Mouse (Mus musculus): ENCODE results near the gene Pomt1. TPM values are rescaled to one million over a fixed set of nuclear protein-coding genes. Genes with fewer than 3 reads are reported as not detected.

The Pomt1 gene
- total and polyA plus RNA-seq, 3 experiments: 32.5 to 49.6 (median 40.4) TPM

DNA sequence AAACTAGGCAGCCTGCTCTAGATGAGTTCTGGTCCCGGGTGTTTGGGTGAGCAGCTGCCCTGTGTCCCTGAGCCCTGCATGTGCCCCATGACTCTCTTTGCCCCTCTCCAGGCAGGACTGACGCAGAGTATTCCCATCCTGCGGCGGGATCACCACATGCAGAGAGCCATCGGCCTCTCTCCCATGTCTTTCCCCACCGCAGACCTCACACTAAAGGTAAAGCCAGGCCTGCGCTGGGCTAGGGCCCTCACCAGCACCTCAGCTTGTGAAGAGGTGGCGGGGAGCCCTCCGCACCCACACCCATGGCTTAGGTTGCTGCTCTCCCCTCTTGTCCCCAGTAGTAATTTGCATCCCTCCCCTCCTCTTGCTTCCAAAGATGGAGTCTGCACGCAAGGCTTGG, 15.4 kb upstream of the Pomt1 start:
- no peak for DNase-seq

GRCm38 (mm10) chr2:32221577-32221976, 14.8 kb upstream of the Pomt1 start:
- no peak for DNase-seq

GRCm38 (mm10) chr2:32222057-32222456, 14.3 kb upstream of the Pomt1 start:
- no peak for DNase-seq

DNA sequence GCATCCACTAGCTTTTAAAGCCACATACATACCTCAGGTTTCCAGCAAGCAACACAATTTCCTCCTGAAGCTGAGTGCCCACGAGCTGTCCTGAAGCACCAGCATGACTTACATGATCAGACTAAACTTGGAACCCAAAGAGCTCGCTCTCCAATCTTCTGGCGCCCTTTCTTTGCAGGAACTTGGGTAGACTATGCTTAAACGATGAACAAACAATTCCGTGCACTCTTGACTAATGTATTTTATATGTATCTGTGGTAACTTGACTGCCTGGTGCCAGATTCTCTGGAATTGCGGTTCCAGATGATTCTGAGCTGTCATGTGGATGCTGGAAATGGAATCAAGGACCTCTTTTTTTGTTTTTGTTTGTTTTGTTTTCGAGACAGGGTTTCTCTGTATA, 957 bp upstream of the Pomt1 start:
- DNase-seq: no peak

DNA sequence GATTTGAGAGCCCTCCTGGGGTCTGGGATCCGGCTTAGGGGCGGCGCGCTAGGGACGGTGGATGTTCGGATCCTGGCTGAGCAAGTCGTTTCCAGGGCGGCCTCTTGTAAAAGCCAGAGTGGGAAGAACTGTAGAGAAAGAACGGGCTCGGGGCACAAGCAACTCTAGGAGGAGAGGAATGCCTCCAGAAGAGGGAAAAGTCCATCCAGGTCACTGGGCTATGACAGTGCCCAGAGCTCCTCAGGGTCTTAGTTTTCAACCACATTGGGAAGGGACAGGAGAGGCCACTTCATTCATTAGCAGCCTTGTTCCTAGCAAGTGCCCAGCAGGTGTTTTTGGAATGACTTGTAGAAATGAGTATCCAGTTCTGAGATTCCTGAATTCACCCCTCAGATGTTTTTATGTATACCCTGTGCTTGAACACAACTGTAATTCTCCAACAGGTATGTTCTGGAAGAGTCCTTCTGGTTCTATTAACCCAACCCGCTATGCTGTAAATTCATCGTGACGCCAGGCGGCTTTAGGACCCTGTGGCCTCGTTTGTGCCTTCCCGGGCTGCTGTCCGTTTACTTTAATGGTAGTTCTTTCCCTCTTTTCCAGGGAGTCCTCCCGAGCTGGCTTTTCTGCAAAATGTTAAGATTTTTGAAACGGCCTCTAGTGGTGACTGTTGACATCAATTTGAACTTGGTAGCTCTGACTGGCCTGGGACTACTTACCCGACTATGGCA, 534 bp downstream of the Pomt1 start:
- DNase-seq: peak; percentile 72

- no peak for DNase-seq
These were observed 1.2 kb downstream of the Pomt1 start for GRCm38 (mm10) chr2:32237571-32237970.

DNA sequence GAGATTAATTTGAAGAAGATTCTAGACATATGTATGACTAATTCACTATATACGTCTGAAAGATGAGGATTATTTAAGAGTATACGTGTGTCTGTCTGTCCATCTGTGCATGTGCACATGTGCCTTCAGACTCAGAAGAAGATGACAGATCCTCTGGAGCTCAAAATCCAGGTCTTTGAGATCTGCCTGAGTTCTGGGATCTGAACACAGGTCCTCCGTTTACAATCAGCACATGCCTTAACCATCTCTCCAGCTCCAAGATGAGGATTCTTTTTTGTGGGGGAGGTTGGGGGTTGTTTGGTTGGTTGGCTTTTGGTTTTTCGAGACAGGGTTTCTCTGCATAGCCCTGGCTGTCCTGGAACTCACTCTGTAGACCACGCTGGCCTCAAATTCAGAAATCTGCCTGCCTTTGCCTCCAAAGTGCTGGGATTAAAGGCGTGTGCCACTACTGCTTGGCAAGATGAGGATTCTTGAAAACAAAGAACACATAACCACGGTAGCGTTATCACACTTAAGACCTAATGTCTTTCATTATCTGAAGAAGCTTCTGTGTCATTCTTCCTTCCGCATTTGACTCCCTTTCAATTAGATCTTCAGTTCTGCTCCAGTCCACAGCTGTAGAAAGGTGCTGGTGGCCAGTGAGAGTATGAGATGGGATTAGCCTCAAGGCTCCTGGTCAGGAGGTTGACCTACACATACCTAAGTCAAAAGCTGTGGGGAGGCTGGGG, 2.5 kb downstream of the Pomt1 start:
- no peak for DNase-seq

DNA sequence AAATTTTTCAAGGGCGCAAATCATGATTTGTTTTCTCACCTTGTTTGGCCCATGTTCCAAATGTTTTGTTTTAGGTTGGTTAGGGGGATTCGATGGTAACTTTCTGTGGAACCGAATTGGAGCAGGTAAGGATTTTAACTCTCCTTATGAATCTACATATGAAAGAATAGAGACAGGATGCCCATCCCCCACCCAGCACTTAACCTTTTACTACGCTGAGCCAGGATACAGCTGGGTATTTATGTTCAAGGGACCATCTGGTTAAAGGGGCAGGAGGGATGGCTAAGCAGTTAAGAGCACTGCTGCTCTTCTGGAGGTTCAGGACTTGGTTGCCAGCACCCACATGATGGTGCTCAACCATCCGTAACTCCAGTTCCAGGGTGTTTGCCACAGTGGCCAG, 4.2 kb downstream of the Pomt1 start:
- DNase-seq: no peak

- no peak for DNase-seq
These were observed 6.6 kb downstream of the Pomt1 start for GRCm38 (mm10) chr2:32242986-32243385.

- peak; percentile 61 for DNase-seq
These were observed 10.4 kb downstream of the Pomt1 start for GRCm38 (mm10) chr2:32246741-32247140.

DNA sequence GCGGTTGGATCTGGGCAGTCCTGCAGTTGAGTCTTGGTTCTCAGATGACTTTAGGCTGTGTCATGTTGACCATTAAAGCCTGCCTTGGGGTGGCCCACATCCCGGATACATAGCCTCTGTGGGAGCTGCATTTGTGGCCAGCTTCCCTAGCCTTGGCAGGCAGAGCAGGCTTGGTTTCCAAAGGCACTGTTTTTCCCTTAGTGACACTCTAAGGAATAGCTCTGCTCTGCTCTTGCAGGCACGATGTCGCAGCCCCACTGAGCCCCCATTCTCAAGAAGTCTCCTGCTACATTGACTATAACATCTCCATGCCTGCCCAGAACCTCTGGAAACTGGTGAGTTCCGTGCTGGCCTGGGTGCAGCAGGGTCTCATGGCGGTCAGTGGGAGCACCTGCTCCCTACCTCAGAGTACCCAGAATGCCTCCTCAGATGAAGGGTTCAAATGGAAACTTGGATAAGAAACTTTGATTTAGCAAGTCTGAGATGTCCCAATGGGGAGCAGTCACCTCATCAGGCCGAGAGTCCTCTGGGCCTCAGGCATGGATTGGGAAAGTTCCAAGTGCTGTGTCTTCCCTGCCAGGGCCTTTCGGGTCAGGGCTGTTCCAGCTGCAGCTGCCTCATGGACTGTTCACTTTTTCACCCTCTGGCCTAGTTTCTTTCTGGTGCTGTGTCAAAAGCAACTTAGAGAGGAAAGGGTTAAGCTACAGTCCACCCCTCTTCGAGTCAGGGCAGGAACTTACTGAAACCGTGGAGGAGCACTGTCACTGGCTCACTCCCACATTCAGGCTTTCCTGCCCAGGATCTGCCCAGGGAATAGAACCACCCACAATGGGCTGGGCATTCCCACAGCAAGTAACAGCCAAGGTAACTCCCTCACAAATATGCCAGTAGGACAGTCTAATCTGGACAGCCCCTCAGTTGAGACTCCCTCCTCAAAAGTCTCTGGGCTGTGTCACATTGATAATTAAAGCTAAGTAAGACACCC, 12.3 kb downstream of the Pomt1 start:
- DNase-seq: peak; percentile 84

DNA sequence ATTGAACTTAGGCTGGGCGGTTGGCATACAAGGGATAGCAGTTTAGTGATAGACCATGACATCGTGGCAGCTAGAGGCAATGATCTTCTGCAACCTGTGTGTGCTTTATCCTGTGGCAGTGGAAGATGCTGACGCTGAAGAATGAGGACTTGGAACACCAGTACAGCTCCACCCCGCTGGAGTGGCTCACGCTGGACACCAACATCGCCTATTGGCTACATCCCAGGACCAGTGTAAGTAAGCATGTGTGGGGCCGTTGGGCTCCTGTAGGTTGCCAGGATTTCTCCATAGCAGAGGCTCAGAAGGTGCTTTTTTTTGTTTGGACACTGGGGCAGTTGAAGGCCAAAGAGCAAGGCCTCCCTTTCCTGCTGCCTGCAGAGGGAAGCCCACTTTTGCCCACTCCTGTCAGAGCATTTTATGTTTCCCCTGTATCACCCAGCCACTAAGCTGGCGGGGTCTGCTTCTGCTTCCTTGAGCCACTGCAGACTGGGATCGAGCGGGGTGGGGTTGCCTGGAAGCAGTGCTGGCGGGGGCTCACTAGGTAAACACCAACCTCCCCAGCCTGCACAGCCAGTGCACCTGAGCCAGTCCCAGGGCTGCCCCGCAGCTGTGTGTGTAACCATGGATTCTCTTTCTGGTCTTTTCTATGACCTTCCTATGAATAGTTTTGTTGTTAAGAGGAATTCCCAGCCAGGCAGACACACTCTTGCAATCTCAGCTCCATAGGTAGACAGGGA, 15.6 kb downstream of the Pomt1 start:
- DNase-seq: peak; percentile 54

GRCm38 (mm10) chr2:32252658-32253057, 16.3 kb downstream of the Pomt1 start:
- DNase-seq: no peak

- no peak for DNase-seq
These were observed 17.0 kb downstream of the Pomt1 start for GRCm38 (mm10) chr2:32253352-32253751.

DNA sequence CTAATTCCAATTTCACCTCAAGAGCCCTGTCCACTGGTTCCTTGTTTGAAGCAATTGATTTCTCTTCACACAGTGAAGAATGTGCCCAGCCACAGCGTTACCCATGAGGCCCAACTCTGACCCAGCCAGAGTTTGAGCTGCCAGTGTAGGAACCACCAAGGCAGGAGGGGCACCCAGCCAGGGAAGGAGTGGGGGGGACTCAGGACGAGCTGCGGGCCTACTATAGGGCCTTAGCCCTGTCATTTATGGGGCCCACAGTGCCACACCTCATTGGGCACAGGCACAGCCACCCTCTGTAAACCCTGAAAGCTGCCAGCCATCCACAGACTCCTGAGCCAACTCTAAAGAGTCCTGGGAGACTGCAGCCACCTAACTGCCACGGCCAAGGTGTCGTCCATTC, 18.2 kb downstream of the Pomt1 start:
- DNase-seq: no peak

DNA sequence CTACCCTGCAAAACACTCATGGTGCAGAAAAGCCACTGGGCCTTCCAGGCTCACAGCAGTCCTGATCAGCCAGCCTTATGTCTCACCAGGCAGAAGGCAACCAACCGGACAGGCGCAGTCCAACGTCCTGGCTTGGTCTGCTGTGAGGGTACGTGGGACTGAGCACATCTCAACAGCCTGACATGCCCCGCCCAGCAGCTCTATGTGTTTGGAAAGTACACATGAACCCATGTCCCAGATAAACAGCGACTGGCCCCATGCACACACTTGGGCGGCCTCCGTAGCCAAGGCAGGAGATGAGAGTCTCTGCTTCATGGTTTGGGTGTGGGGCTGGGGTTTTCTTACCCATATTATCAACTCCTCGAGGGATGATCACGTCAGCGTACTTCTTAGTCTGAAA, 19.9 kb downstream of the Pomt1 start:
- no peak for DNase-seq

DNA sequence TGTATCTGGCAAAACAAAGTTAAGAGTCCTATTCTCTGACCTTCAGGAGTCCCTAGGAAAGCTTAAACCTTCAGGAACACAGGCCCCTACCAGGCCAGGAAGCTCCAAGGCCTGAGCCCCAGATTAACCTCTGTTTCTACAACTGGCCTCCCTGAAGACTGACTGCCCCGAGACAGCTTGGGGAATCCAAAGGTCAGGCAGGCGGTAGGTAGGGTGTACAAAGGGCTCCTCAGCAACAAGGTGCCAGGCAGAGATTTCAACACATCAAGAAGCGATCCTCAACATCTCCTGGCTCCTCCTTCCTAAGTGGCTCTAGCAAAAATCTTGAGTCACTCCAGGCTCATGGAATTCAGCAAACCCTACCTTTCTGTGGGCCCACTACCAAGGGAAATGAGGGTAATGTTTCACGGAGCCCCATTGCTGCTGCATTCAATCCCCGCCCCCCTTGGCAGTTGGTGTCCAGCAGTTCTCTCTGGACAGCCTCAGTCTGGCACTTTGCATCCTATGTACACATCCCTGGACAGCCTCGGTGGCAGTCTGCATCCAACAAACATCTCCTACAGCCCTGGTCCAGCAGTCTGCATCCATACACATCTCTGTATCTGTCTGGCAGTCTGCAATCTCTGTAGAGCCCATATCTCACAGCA, 22.6 kb downstream of the Pomt1 start:
- no peak for DNase-seq

DNA sequence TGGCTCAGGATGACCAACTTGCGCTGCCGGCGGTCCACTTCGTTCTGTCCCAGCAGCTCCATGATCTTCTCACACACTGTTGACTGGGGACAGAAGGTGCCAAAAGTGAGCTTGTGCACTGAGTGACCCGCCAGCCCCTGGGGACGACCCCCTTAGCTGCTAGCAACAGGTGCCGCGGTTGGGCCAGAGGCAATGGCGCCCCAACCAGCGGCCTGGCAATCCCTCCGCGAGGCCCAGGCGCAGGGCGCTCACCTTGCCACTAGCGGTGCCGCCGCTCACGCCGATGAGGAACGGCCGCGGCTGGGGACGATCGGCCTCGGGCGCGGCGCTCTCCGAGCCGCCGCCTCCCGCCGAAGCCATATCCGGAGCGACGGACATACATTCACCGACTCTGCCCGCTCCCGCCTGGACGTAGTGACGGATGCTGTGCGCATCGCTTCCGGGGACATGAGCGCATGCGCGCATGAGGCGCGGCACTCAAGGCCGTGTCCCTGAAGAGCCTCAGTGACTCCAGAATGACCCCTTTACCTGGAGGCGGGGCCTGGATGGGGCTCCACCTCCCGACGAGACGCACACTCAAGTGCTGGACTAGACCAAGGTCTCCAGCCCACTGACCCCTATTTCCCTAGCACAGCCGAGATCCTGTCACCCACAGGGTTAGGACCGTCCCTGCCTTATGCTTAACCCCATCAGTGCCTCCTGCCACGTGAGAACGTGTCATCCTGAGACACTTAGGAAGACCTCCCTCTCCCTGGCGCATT, 23.4 kb downstream of the Pomt1 start, which contains the start of gene Uck1:
Uck1 (minus strand) TSS at position 503 of the 761 bp plus-strand sequence.
- peak; percentile 96 for DNase-seq

- DNase-seq: no peak
These were observed 24.2 kb downstream of the Pomt1 start for GRCm38 (mm10) chr2:32260635-32261034.

GRCm38 (mm10) chr2:32275823-32276222, 39.4 kb downstream of the Pomt1 start:
- no peak for DNase-seq
